Mouse (Mus musculus) intestine, embryonic 14.5 days (tissue): ENCODE measurements around the gene Hexdc. TPM values are rescaled to one million over a fixed set of nuclear protein-coding genes. Genes with fewer than 3 reads are reported as not detected.

Experiments used
- ATAC-seq: fragments of 200-750 bp; cut with Nextera tagmentation; replicated peaks from 2 replicates; pipeline ENCODE4 v1.8.0; 2017; ENCODE audit warnings: low read depth, moderate number of reproducible peaks, moderate TSS enrichment, moderate library complexity; ENCODE audit not compliant: low FRiP score, low TSS enrichment
- DNase-seq: peaks from one replicate; pipeline ENCODE4 v3.0.0-alpha.2; 2018; ENCODE audit warnings: low spot score
- H3K27ac ChIP-seq: fragments of 300-500 bp; sonication (generic); 2 replicates; pipeline ENCODE4 v1.5.1; 2014; ENCODE audit warnings: low read depth, mild to moderate bottlenecking, control low read depth
- H3K27me3 ChIP-seq: fragments of 300-500 bp; sonication (generic); replicated peaks from 2 replicates; pipeline ENCODE4 v1.6.1; 2014; ENCODE audit warnings: low read length, control low read depth; ENCODE audit not compliant: control insufficient read depth, insufficient read depth
- H3K36me3 ChIP-seq: fragments of 300-500 bp; sonication (generic); 2 replicates; pipeline ENCODE4 v1.6.1; 2014; ENCODE audit warnings: low read length, control low read depth; ENCODE audit not compliant: control insufficient read depth, insufficient read depth
- H3K4me1 ChIP-seq: fragments of 300-500 bp; sonication (generic); replicated peaks from 2 replicates; pipeline ENCODE4 v1.6.1; 2014; ENCODE audit warnings: low read length, control low read depth, mixed read lengths; ENCODE audit not compliant: control insufficient read depth, insufficient read depth
- H3K4me2 ChIP-seq: fragments of 300-500 bp; sonication (generic); 2 replicates; pipeline ENCODE4 v1.6.1; 2014; ENCODE audit warnings: low read length
- H3K4me3 ChIP-seq: fragments of 300-500 bp; sonication (generic); 2 replicates; pipeline ENCODE4 v1.5.1; 2014; ENCODE audit warnings: low read depth, low read length, control low read depth, mixed read lengths
- H3K9ac ChIP-seq: fragments of 300-500 bp; sonication (generic); 2 replicates; pipeline ENCODE4 v1.6.1; 2014; ENCODE audit warnings: mild to moderate bottlenecking, low read length
- H3K9me3 ChIP-seq: fragments of 300-500 bp; sonication (generic); 2 replicates; pipeline ENCODE4 v1.6.1; 2016; ENCODE audit warnings: low read length, control low read depth; ENCODE audit not compliant: control insufficient read depth
- WGBS: fragments of 180-500 bp; shearing (Covaris S2); extraction: QIAGEN DNeasy Blood & Tissue Kit; methylation state at CpG from one replicate; pipeline ENCODE4 v1.1.7; 2014; 5-methylcytosine and 5-hydroxymethylcytosine counted together
- polyA plus RNA-seq: library from polyadenylated mRNA; unstranded; fragments of >200 nt; fragmentation: Nextera tagmentation; extraction: Ambion mirVana; gene quantifications from 2 replicates; pipeline ENCODE4 v1.2.1, GENCODE M21; 2014

Hexdc gene
- polyA plus RNA-seq, 1 experiment from 2014 or later = 10.4 TPM

- H3K4me2 ChIP-seq = no peak overlapping the region
- no peak overlapping the region for H3K27ac ChIP-seq
- H3K4me1 ChIP-seq = no peaks in the 10 kb centered on the region
- ATAC-seq = peak; percentile 58
- H3K36me3 ChIP-seq = no peaks in the 10 kb centered on the region; the same call in 1 of the 2 replicates
- peak; percentile 70 for DNase-seq
- H3K4me3 ChIP-seq = no peak overlapping the region
- no peaks in the 10 kb centered on the region for H3K27me3 ChIP-seq
- H3K9me3 ChIP-seq = no peaks in the 10 kb centered on the region
- WGBS = 52% methylated on average over 12 of the region's 12 CpGs
- H3K9ac ChIP-seq = no peak overlapping the region
These were observed 27.7 kb upstream of the Hexdc start for GRCm38 (mm10) chr11:121176285-121177270.

GRCm38 (mm10) chr11:121189681-121190080 is 14.6 kb upstream of the Hexdc start:
- H3K27me3 ChIP-seq = no peaks in the 10 kb centered on the region
- ATAC-seq = no peak
- DNase-seq = no peak
- no peak overlapping the region for H3K9ac ChIP-seq
- WGBS = 88% methylated on average over 3 of the region's 3 CpGs
- no peaks in the 10 kb centered on the region; the same call in 1 of the 2 replicates for H3K36me3 ChIP-seq
- no peak overlapping the region for H3K4me3 ChIP-seq
- no peaks in the 10 kb centered on the region for H3K9me3 ChIP-seq
- H3K4me2 ChIP-seq = no peak overlapping the region
- no peak overlapping the region for H3K27ac ChIP-seq
- H3K4me1 ChIP-seq = no peaks in the 10 kb centered on the region

- H3K36me3 ChIP-seq = no peaks in the 10 kb centered on the region; the same call in none of the 2 replicates
- H3K27me3 ChIP-seq = no peaks in the 10 kb centered on the region
- no peaks in the 10 kb centered on the region for H3K4me1 ChIP-seq
- H3K4me2 ChIP-seq = no peak overlapping the region
- DNase-seq (no peak), ATAC-seq (no peak)
- H3K9ac ChIP-seq = no peak overlapping the region
- WGBS = 69% methylated on average over 2 of the region's 2 CpGs
- no peak overlapping the region for H3K4me3 ChIP-seq
- H3K9me3 ChIP-seq = no peaks in the 10 kb centered on the region
- H3K27ac ChIP-seq = no peak overlapping the region
These were observed 11.5 kb upstream of the Hexdc start for GRCm38 (mm10) chr11:121192742-121193141.

GRCm38 (mm10) chr11:121193415-121193814 is 10.8 kb upstream of the Hexdc start:
- H3K27ac ChIP-seq = no peak overlapping the region
- H3K4me3 ChIP-seq = no peak overlapping the region
- H3K4me2 ChIP-seq = no peak overlapping the region
- ATAC-seq (no peak), DNase-seq (no peak)
- H3K4me1 ChIP-seq = no peaks in the 10 kb centered on the region
- H3K9ac ChIP-seq = no peak overlapping the region
- peaks cover 3% of the 10 kb centered on the region for H3K36me3 ChIP-seq
- 79% methylated on average over 3 of the region's 3 CpGs for WGBS
- H3K9me3 ChIP-seq = no peaks in the 10 kb centered on the region
- no peaks in the 10 kb centered on the region for H3K27me3 ChIP-seq

GRCm38 (mm10) chr11:121198622-121199021 is 5.6 kb upstream of the Hexdc start:
- ATAC-seq (no peak), DNase-seq (no peak)
- Histone ChIP-seq H3K4me3 (no peak overlapping the region), H3K27me3 (no peaks in the 10 kb centered on the region), H3K9me3 (no peaks in the 10 kb centered on the region), H3K9ac (no peak overlapping the region), H3K4me1 (0 out of 2 replicates have a peak, but pooled peaks cover 2% of the 10 kb centered on the region), H3K4me2 (no peak overlapping the region), H3K36me3 (peaks cover 4% of the 10 kb centered on the region; the same call in 1 of the 2 replicates), H3K27ac (no peak overlapping the region)
- WGBS = 26% methylated on average over 2 of the region's 2 CpGs

- no peak overlapping the region for H3K9ac ChIP-seq
- no peaks in the 10 kb centered on the region for H3K9me3 ChIP-seq
- no peak for ATAC-seq
- no peak for DNase-seq
- peaks cover 4% of the 10 kb centered on the region; the same call in 1 of the 2 replicates for H3K36me3 ChIP-seq
- H3K4me2 ChIP-seq = no peak overlapping the region
- H3K4me3 ChIP-seq = no peak overlapping the region
- no peak overlapping the region for H3K27ac ChIP-seq
- H3K4me1 ChIP-seq = 0 out of 2 replicates have a peak, but pooled peaks cover 7% of the 10 kb centered on the region
- H3K27me3 ChIP-seq = no peaks in the 10 kb centered on the region
- WGBS = 82% methylated on average over 4 of the region's 4 CpGs
These were observed 4.4 kb upstream of the Hexdc start for GRCm38 (mm10) chr11:121199851-121200250.

- no peak overlapping the region for H3K9ac ChIP-seq
- H3K4me3 ChIP-seq = no peak overlapping the region
- no peak for ATAC-seq
- no peak overlapping the region for H3K27ac ChIP-seq
- no peaks in the 10 kb centered on the region for H3K9me3 ChIP-seq
- no peaks in the 10 kb centered on the region for H3K27me3 ChIP-seq
- peaks cover 4% of the 10 kb centered on the region; the same call in 1 of the 2 replicates for H3K36me3 ChIP-seq
- DNase-seq = no peak
- H3K4me2 ChIP-seq = no peak overlapping the region
- peaks cover 12% of the 10 kb centered on the region; the same call in 1 of the 2 replicates for H3K4me1 ChIP-seq
- WGBS = 93% methylated on average over 6 of the region's 6 CpGs
These were observed 3.5 kb upstream of the Hexdc start for GRCm38 (mm10) chr11:121200781-121201180.

GRCm38 (mm10) chr11:121201436-121202198 is 2.6 kb upstream of the Hexdc start:
- H3K9ac ChIP-seq = no peak overlapping the region
- no peak for DNase-seq

More at GRCm38 (mm10) chr11:121201436-121202198, 2.6 kb upstream of the Hexdc start:
- ATAC-seq = no peak
- 0 out of 2 replicates have a peak, but pooled peaks cover 4% of the 10 kb centered on the region for H3K36me3 ChIP-seq
- H3K4me1 ChIP-seq = peaks cover 12% of the 10 kb centered on the region; the same call in 1 of the 2 replicates
- 44% methylated on average over 11 of the region's 11 CpGs for WGBS
- H3K4me3 ChIP-seq = no peak overlapping the region
- H3K4me2 ChIP-seq = no peak overlapping the region
- H3K27me3 ChIP-seq = no peaks in the 10 kb centered on the region
- H3K27ac ChIP-seq = no peak overlapping the region
- H3K9me3 ChIP-seq = no peaks in the 10 kb centered on the region
